Mouse (Mus musculus): ENCODE results near the gene Abcb9.

Gene Abcb9

GRCm38 (mm10) chr5:124034471-124034870, 61.1 kb downstream of the Abcb9 start:
- DNase-seq (ENCODE audit: low read depth in 1 of 2, low spot score in 2 of 2): no peak

GRCm38 (mm10) chr5:124032001-124032508, 63.5 kb downstream of the Abcb9 start, which contains the start of gene Vps37b:
Gene Vps37b (minus strand): TSS chr5:124032270.
- peak; percentile 74 to 91 for DNase-seq (ENCODE audit: low read depth in 1 of 2, low spot score in 2 of 2)

GRCm38 (mm10) chr5:124031068-124031955, 64.3 kb downstream of the Abcb9 start:
- DNase-seq (ENCODE audit: low read depth in 1 of 2, low spot score in 2 of 2): no peak

GRCm38 (mm10) chr5:124030386-124031067, 65.1 kb downstream of the Abcb9 start:
- no peak for DNase-seq (ENCODE audit: low read depth in 1 of 2, low spot score in 2 of 2)

- no peak for DNase-seq (ENCODE audit: low read depth in 1 of 2, low spot score in 2 of 2)
Measured at GRCm38 (mm10) chr5:124029220-124030035, 66.2 kb downstream of the Abcb9 start.

GRCm38 (mm10) chr5:124028680-124029079, 66.9 kb downstream of the Abcb9 start:
- DNase-seq (ENCODE audit: low read depth in 1 of 2, low spot score in 2 of 2): no peak

- DNase-seq (ENCODE audit: low read depth in 1 of 2, low spot score in 2 of 2): no peak
Measured at GRCm38 (mm10) chr5:124027702-124028470, 67.7 kb downstream of the Abcb9 start.

GRCm38 (mm10) chr5:124026568-124026967, 69.0 kb downstream of the Abcb9 start:
- DNase-seq (ENCODE audit: low read depth in 1 of 2, low spot score in 2 of 2): no peak

GRCm38 (mm10) chr5:124025587-124026441, 69.8 kb downstream of the Abcb9 start:
- DNase-seq (ENCODE audit: low read depth in 1 of 2, low spot score in 2 of 2): no peak

- peak in 1 of 2 experiments; percentile 52 for DNase-seq (ENCODE audit: low read depth in 1 of 2, low spot score in 2 of 2)
Measured at GRCm38 (mm10) chr5:124025146-124025545, 70.5 kb downstream of the Abcb9 start.

- no peak for DNase-seq (ENCODE audit: low read depth in 1 of 2, low spot score in 2 of 2)
Measured at GRCm38 (mm10) chr5:124024677-124025076, 70.9 kb downstream of the Abcb9 start.

- no peak for DNase-seq (ENCODE audit: low read depth in 1 of 2, low spot score in 2 of 2)
Measured at GRCm38 (mm10) chr5:124022365-124022764, 73.2 kb downstream of the Abcb9 start.

GRCm38 (mm10) chr5:124021701-124022100, 73.9 kb downstream of the Abcb9 start:
- no peak for DNase-seq (ENCODE audit: low read depth in 1 of 2, low spot score in 2 of 2)

- DNase-seq (ENCODE audit: low read depth in 1 of 2, low spot score in 2 of 2): no peak
Measured at GRCm38 (mm10) chr5:124021148-124021547, 74.5 kb downstream of the Abcb9 start.

GRCm38 (mm10) chr5:124019348-124020216, 76.0 kb downstream of the Abcb9 start:
- no peak for DNase-seq (ENCODE audit: low read depth in 1 of 2, low spot score in 2 of 2)

- DNase-seq (ENCODE audit: low read depth in 1 of 2, low spot score in 2 of 2): no peak
Measured at GRCm38 (mm10) chr5:124018651-124019050, 76.9 kb downstream of the Abcb9 start.

- DNase-seq (ENCODE audit: low read depth in 1 of 2, low spot score in 2 of 2): no peak
Measured at GRCm38 (mm10) chr5:124017941-124018340, 77.7 kb downstream of the Abcb9 start.

GRCm38 (mm10) chr5:124016291-124016821, 79.2 kb downstream of the Abcb9 start:
- no peak for DNase-seq (ENCODE audit: low read depth in 1 of 2, low spot score in 2 of 2)
